Comparison of ENCODE assay signal across 9 mouse cellular contexts in the genomic region with DNA sequence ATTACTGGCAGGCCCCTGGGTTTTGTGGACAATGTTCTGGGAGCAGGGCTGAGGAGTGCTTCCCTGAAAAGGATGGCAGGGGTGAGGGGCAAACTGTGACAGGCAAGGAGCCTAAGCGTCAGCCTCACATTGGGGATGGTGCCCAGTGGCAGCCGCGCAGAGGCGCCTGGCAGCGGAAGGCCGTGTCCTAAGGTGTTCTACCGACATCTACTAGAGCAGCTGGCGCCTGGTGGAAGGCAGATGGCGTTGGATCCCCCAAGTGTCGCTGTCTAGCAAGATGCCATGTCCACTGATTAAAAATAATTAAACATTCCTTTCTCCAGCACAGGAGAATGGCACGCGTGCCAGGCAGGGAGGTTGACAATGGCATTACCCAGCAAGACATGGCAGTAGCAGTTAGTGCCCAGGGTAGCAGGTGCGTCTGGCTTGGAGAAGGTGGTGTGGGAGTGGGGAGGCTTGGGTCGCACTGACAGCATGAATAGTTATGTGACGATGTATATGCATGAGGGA.
DNase-seq lines count a peak whose midpoint lies in the region; ATAC-seq and TF ChIP-seq lines count a peak whose summit lies in the region.
"Had no signal": no experiment of that assay in that cellular context is flagged by ENCODE, and none has a peak within 500 bp of the region (broad histone marks: within the 10 kb centered on the region; RNA-seq: fewer than 3 reads in every experiment).

No protein-coding gene starts in this region.

- ATAC-seq in kidney, embryonic 15.5 days (replicated peaks; ENCODE audit: low FRiP score) = peak; percentile 31; the same call in 1 of the 2 replicates
- no peak for ATAC-seq in embryonic facial prominence, embryonic 13.5 days (ENCODE audit: insufficient number of reproducible peaks, insufficient read depth, low FRiP score, low TSS enrichment, low read depth)
- peak; percentile 91 for ATAC-seq in hindbrain, postnatal 0 days
- no peak for ATAC-seq in megakaryocyte progenitor cell, adult 5-6 weeks (replicated peaks; ENCODE audit: poor library complexity)

- WGBS in kidney, embryonic 15.5 days = 42% methylated on average over 15 of the region's 15 CpGs
- whole genome bisulfite sequencing in embryonic facial prominence, embryonic 13.5 days = 42% methylated on average over 15 of the region's 15 CpGs
- 16% methylated on average over 15 of the region's 15 CpGs for WGBS in hindbrain, postnatal 0 days
- WGBS in thymus, adult 2 months = 73% methylated on average over 15 of the region's 15 CpGs

- H3K27ac ChIP-seq in kidney, embryonic 15.5 days = peak overlapping the region; percentile 27; the same call in 1 of the 2 replicates
- peak overlapping the region; percentile 40; the same call in 1 of the 2 replicates for H3K27ac ChIP-seq in ES-E14 (ENCODE audit: insufficient read depth, low read depth, low read length, poor library complexity, severe bottlenecking)
- no peak overlapping the region for H3K27ac ChIP-seq in embryonic facial prominence, embryonic 13.5 days
- no peak overlapping the region for H3K27ac ChIP-seq in hindbrain, postnatal 0 days
- no peak overlapping the region for H3K27ac ChIP-seq in thymus, adult 2 months (ENCODE audit: control insufficient read depth, insufficient read depth, low read length)
- H3K27ac ChIP-seq: gastrocnemius, adult 2 months had no signal

- peak overlapping the region; percentile 44 for H3K4me2 ChIP-seq in kidney, embryonic 15.5 days
- H3K4me2 ChIP-seq in embryonic facial prominence, embryonic 13.5 days = 0 out of 2 replicates have a peak overlapping the region, but pooled peaks have one; percentile 2
- H3K4me2 ChIP-seq in hindbrain, postnatal 0 days (ENCODE audit: low read depth, low read length) = peak overlapping the region; percentile 42

- in situ Hi-C loops in ES-E14 (cut with MboI; ENCODE audit: low sequenced_read_pairs in 2 of 2, unreplicated experiment in 2 of 2) = loop anchor here in 1 of 2 experiments (25.0 kb wide), 1 partner anchor 830 kb away; no protein-coding TSS in a partner anchor

- H3K9ac ChIP-seq in kidney, embryonic 15.5 days = no peak overlapping the region
- H3K9ac ChIP-seq in ES-E14 (ENCODE audit: insufficient read depth, low read depth, low read length, poor library complexity, severe bottlenecking) = no peak overlapping the region
- no peak overlapping the region for H3K9ac ChIP-seq in embryonic facial prominence, embryonic 13.5 days
- no peak overlapping the region for H3K9ac ChIP-seq in hindbrain, postnatal 0 days (replicated peaks; ENCODE audit: low read length)

- H3K27me3 ChIP-seq in kidney, embryonic 15.5 days = peaks cover 6% of the 10 kb centered on the region
- peaks cover 4% of the 10 kb centered on the region for H3K27me3 ChIP-seq in embryonic facial prominence, embryonic 13.5 days
- no peaks in the 10 kb centered on the region for H3K27me3 ChIP-seq in hindbrain, postnatal 0 days (ENCODE audit: insufficient read depth, low read length)
- no peaks in the 10 kb centered on the region for H3K27me3 ChIP-seq in thymus, adult 2 months (ENCODE audit: control insufficient read depth, insufficient read depth, low read length)

- H3K4me1 ChIP-seq in kidney, embryonic 15.5 days = peaks cover 14% of the 10 kb centered on the region
- peaks cover 5 to 10% of the 10 kb centered on the region in 2 experiments for H3K4me1 ChIP-seq in ES-E14 (ENCODE audit: control insufficient read depth in 2 of 2, insufficient read depth in 2 of 2, low read length in 2 of 2, poor library complexity in 1 of 2)
- H3K4me1 ChIP-seq in embryonic facial prominence, embryonic 13.5 days = peaks cover 38% of the 10 kb centered on the region
- peaks cover 18% of the 10 kb centered on the region for H3K4me1 ChIP-seq in hindbrain, postnatal 0 days (ENCODE audit: insufficient read depth, low read length)
- no peaks in the 10 kb centered on the region for H3K4me1 ChIP-seq in thymus, adult 2 months (replicated peaks; ENCODE audit: control insufficient read depth, insufficient read depth, low read length)

- TF ChIP-seq CTCF in hindbrain, postnatal 0 days (IDR thresholded peaks at IDR 0.05; ENCODE audit: low read depth) = peak; percentile 38
- no peak for TF ChIP-seq CTCF in thymus, adult 2 months (IDR thresholded peaks at IDR 0.05; ENCODE audit: borderline replicate concordance, control insufficient read depth, extremely low read depth, insufficient read depth, low read length, poor library complexity)

- H3K36me3 ChIP-seq in kidney, embryonic 15.5 days = no peaks in the 10 kb centered on the region
- no peaks in the 10 kb centered on the region for H3K36me3 ChIP-seq in ES-E14 (ENCODE audit: control insufficient read depth, insufficient read depth, low read length, poor library complexity, severe bottlenecking)
- no peaks in the 10 kb centered on the region for H3K36me3 ChIP-seq in embryonic facial prominence, embryonic 13.5 days
- H3K36me3 ChIP-seq in hindbrain, postnatal 0 days (ENCODE audit: insufficient read depth, low read length) = no peaks in the 10 kb centered on the region
- no peaks in the 10 kb centered on the region for H3K36me3 ChIP-seq in thymus, adult 2 months (ENCODE audit: control insufficient read depth, insufficient read depth, low read length)

- no peak for DNase-seq in kidney, adult 9 months
- DNase-seq in ES-E14 (ENCODE audit: low read depth, low spot score) = no peak
- DNase-seq in hindbrain, postnatal 0 days (ENCODE audit: low spot score) = peak; percentile 80
- DNase-seq in thymus, adult 2 months = no peak
- no peak for DNase-seq in thymus, postnatal 25 days
- DNase-seq: gastrocnemius, adult 2 months had no signal

- no peak overlapping the region for H3K4me3 ChIP-seq in kidney, embryonic 15.5 days (replicated peaks)
- peak overlapping the region in 1 of 2 experiments; percentile 30; a peak in 1 of 4 replicates for H3K4me3 ChIP-seq in ES-E14 (ENCODE audit: insufficient read depth in 1 of 2, low read depth in 1 of 2, low read length in 2 of 2, poor library complexity in 1 of 2, severe bottlenecking in 1 of 2)
- H3K4me3 ChIP-seq in embryonic facial prominence, embryonic 13.5 days = no peak overlapping the region
- no peak overlapping the region for H3K4me3 ChIP-seq in hindbrain, postnatal 0 days (ENCODE audit: low read length)
- H3K4me3 ChIP-seq in thymus, adult 2 months (ENCODE audit: control insufficient read depth, insufficient read depth, low read length) = no peak overlapping the region
- H3K4me3 ChIP-seq: gastrocnemius, adult 2 months had no signal

- H3K9me3 ChIP-seq in kidney, embryonic 15.5 days (replicated peaks) = no peaks in the 10 kb centered on the region
- no peaks in the 10 kb centered on the region for H3K9me3 ChIP-seq in ES-E14 (ENCODE audit: control insufficient read depth, insufficient read depth, low read depth, low read length)
- no peaks in the 10 kb centered on the region for H3K9me3 ChIP-seq in embryonic facial prominence, embryonic 13.5 days
- no peaks in the 10 kb centered on the region for H3K9me3 ChIP-seq in hindbrain, postnatal 0 days (ENCODE audit: low read length)

- TF ChIP-seq POLR2A in thymus, adult 2 months (IDR thresholded peaks at IDR 0.05; ENCODE audit: control insufficient read depth, extremely low read depth, insufficient read depth, low read length, poor library complexity) = no peak

TF ChIP-seq in ES-E14, 5 proteins besides CTCF, POLR2A, EP300 and RAD21:
- TF ChIP-seq ZC3H11A (IDR thresholded peaks at IDR 0.05; ENCODE audit: borderline replicate concordance, low read depth, low read length) (no peak), CHD2 (IDR thresholded peaks at IDR 0.05; ENCODE audit: low read depth, low read length) (no peak), HCFC1 (IDR thresholded peaks at IDR 0.05; ENCODE audit: borderline replicate concordance, insufficient read depth, low read length) (no peak), MAFK (IDR thresholded peaks at IDR 0.05; ENCODE audit: insufficient read depth, low read depth, low read length) (no peak), ZNF384 (IDR thresholded peaks at IDR 0.05; ENCODE audit: low read depth, low read length) (no peak)

Comparison
In these comparisons a context has a peak if more than half of its experiments do, and no peak if none do; other contexts are left out.
1. ATAC-seq: peak in kidney, embryonic 15.5 days (single experiment) and hindbrain, postnatal 0 days (single experiment); none in embryonic facial prominence, embryonic 13.5 days (single experiment) and megakaryocyte progenitor cell, adult 5-6 weeks (single experiment).
2. H3K27ac ChIP-seq: peak in kidney, embryonic 15.5 days (single experiment) and ES-E14 (single experiment); none in embryonic facial prominence, embryonic 13.5 days (single experiment), hindbrain, postnatal 0 days (single experiment) and thymus, adult 2 months (single experiment).
3. Peak in every context shown above with its lines, with median percentiles within 50 percentile points of each other: H3K4me2 ChIP-seq.